Mouse (Mus musculus) brain, adult 10 weeks (tissue): Measurements from ENCODE around the gene Acvr2b. TPM values are rescaled to one million over a fixed set of nuclear protein-coding genes. Genes with fewer than 3 reads are reported as not detected.

ENCODE experiments used
- polyA plus RNA-seq: library from polyadenylated mRNA; stranded (reverse); fragments of 350-450 nt; fragmentation: Illumina TruSeq; extraction: RNeasy Lipid Tissue Mini Kit (QIAGEN cat#74804); gene quantifications from one replicate; pipeline ENCODE4 v1.2.3, GENCODE M21; 2015; ENCODE audit warnings: low read depth, low replicate concordance

Acvr2b gene
- polyA plus RNA-seq, result 6.1 TPM

DNA sequence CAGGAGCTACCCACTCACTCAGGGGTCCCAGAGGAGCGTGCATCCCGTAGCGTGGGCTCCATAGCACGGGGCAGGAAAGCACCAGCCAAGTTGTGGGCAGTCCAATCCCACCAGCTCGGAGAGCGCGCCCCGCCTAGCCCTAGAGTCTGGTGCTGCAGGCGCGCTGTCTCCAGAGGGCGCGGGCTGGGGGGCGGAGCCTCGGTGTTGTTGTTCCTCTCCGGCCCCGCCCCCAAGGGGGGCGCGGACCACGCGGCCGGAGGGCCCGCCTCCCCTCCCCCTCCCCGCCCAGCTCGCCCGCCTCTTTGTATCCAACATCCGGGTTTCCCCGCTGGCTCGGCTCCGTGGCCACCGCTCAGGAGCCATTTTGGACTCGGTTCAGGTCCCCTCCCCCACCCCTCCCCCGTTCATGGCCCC is at the start of gene Acvr2b:
Gene Acvr2b, plus strand, starts transcription at position 318 of the 414 bp plus-strand sequence.

DNA sequence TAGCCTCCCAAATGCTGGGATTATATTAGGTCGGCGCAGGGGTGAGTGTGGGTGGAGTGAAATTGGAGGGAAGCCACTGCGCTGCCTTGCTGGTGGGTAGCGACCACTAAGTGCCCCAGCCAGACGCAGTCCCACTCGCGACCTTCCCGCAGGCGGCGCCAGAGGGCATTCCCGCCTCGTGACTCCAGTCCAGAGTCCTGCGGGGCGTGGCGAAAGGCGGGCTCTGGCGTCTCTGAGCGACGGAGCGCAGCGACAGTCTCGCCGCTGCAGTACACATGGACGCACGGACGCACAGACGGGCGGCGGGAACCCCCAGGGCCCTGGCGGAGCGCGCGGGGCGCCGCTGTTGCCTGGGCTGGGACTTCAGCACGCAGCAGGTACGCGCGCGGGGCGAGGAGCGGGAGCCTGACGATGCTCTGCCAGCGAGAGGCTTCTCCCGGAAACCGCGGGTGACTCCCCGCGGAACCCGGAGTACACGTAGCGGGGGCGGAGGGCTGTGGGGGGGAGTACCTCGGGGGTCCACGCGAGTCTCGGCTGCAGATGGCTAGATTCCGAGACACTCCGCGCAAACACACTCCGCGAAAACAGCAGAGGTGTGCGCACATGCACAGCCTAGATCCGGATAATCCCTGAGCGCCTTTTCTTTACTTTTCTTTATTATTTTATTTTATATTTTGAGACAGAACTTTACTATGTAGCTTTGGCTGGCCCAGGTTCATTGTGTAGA is 44.4 kb upstream of the Acvr2b start, which contains the start of gene Xylb:
Gene Xylb, plus strand, starts transcription at position 51 of the 727 bp plus-strand sequence.

DNA sequence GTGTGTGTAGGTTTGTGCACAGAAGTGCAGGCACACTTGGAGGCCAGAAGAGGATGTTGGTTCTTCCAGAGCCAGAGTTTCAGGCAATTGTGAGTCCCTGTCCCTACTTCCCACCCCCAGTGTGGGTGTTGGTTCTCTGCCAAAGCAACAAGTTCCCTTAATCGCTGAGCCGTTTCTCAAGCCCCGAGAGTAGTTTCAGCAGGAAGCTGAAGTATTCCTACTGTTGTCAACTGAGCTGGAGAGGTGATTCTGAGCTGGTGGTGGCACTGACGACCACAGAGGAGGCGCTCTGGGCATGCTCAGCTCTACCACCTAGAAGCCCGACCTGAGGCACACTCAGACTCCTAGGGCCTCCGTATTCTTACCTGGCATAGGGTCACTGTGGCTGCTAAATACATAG is 36.6 kb upstream of the Acvr2b start, which contains the start of gene Slc22a14:
Gene Slc22a14, minus strand, starts transcription at position 270 of the 400 bp plus-strand sequence.

DNA sequence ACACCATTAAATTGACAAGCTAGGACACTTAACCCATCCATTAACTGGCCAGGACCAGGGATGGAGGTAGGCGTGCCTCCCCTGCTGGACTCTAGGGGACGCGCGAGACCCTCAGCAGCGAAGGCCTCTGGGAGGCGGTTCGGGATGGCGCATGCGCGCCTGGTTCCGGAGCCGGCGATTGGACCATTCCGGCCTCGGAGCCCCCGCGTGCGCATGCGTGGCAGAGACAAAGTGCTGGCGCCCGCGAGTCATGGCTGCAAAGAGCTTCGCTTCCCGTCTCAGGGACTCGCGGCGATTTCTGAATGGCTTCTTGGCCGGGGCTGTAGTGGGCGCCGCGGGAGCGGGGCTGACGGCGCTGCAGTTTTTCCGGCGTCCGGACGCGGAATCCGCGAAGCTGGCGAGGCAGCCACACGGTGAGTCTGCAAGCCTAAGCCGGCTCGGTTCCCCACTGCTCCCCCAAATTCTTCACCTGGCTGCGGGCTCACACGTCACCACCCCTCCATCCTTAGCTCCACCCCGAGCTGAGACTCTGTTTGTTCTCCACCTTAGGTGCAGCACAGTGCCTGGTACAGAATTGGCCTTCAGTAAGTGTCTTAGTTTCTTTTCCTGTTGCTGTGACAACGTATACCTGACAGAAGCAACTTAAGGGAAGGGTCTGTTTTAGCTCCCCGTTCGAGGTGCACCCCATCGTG is 43.0 kb downstream of the Acvr2b start, which contains the start of gene Exog:
Gene Exog, plus strand, starts transcription at position 206 of the 692 bp plus-strand sequence.

Other genes with a start within 250 kb of the Acvr2b start
- gene Acaa1b, start 245.0 kb upstream of the Acvr2b start, polyA plus RNA-seq, result 0.62 TPM
- gene Gm47289, start 243.0 kb upstream of the Acvr2b start, polyA plus RNA-seq, result not detected
- gene Slc22a13, start 193.0 kb upstream of the Acvr2b start, polyA plus RNA-seq, result not detected
- 36.2 TPM for gene Oxsr1, start 79.7 kb upstream of the Acvr2b start, polyA plus RNA-seq
- gene Acaa1a, start 62.4 kb upstream of the Acvr2b start, polyA plus RNA-seq, result 82.7 TPM
- 5.7 TPM for gene Myd88, start 60.7 kb upstream of the Acvr2b start, polyA plus RNA-seq
- gene Xylb, start 44.7 kb upstream of the Acvr2b start, polyA plus RNA-seq, result 4.4 TPM
- not detected for gene Slc22a14, start 36.6 kb upstream of the Acvr2b start, polyA plus RNA-seq
- gene Exog, start 42.8 kb downstream of the Acvr2b start, polyA plus RNA-seq, result 23.2 TPM
- 0.85 TPM for gene Scn5a, start 176.9 kb downstream of the Acvr2b start, polyA plus RNA-seq